ENCODE assay signal across 15 mouse cellular contexts in the genomic region with DNA sequence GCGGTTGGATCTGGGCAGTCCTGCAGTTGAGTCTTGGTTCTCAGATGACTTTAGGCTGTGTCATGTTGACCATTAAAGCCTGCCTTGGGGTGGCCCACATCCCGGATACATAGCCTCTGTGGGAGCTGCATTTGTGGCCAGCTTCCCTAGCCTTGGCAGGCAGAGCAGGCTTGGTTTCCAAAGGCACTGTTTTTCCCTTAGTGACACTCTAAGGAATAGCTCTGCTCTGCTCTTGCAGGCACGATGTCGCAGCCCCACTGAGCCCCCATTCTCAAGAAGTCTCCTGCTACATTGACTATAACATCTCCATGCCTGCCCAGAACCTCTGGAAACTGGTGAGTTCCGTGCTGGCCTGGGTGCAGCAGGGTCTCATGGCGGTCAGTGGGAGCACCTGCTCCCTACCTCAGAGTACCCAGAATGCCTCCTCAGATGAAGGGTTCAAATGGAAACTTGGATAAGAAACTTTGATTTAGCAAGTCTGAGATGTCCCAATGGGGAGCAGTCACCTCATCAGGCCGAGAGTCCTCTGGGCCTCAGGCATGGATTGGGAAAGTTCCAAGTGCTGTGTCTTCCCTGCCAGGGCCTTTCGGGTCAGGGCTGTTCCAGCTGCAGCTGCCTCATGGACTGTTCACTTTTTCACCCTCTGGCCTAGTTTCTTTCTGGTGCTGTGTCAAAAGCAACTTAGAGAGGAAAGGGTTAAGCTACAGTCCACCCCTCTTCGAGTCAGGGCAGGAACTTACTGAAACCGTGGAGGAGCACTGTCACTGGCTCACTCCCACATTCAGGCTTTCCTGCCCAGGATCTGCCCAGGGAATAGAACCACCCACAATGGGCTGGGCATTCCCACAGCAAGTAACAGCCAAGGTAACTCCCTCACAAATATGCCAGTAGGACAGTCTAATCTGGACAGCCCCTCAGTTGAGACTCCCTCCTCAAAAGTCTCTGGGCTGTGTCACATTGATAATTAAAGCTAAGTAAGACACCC. TPM values are rescaled to one million over a fixed set of nuclear protein-coding genes. Genes with fewer than 3 reads are reported as not detected.
DNase-seq lines count a peak whose midpoint lies in the region; ATAC-seq and TF ChIP-seq lines count a peak whose summit lies in the region.
"Had no signal": no experiment of that assay in that cellular context is flagged by ENCODE, and none has a peak within 500 bp of the region (broad histone marks: within the 10 kb centered on the region; RNA-seq: fewer than 3 reads in every experiment).

No protein-coding gene starts in this region.

- no peak overlapping the region for H3K9ac ChIP-seq in kidney, embryonic 15.5 days
- H3K9ac ChIP-seq: embryonic facial prominence, embryonic 12.5 days; hindbrain, embryonic 15.5 days had no signal

- H3ac ChIP-seq in myocyte (ENCODE audit: control insufficient read depth, insufficient read length): no peak overlapping the region

- H3K36me3 ChIP-seq in kidney, embryonic 15.5 days: peaks cover 98% of the 10 kb centered on the region
- peaks cover 14% of the 10 kb centered on the region for H3K36me3 ChIP-seq in myocyte (ENCODE audit: control insufficient read depth, insufficient read depth)

- no peak for ATAC-seq in kidney, embryonic 15.5 days (replicated peaks; ENCODE audit: low FRiP score)
- ATAC-seq: activated CD4-positive, CD25-positive, alpha-beta regulatory T cell, adult 4 months had no signal

- 73% methylated on average over 10 of the region's 10 CpGs for WGBS in kidney, embryonic 15.5 days

- DNase-seq in kidney, adult 8-10 months: peak; percentile 47 to 56
- peak; percentile 69 to 74 for DNase-seq in adrenal gland, postnatal 36 days
- DNase-seq in gastrocnemius, postnatal 36 days: peak; percentile 43 to 56
- DNase-seq in thymus, postnatal 0 days (ENCODE audit: low spot score): no peak
- no peak for DNase-seq in left cerebral cortex, postnatal 4 days
- DNase-seq: cerebellum, postnatal 36 days; layer of hippocampus, postnatal 36 days; right cerebral cortex, postnatal 14 days; thymus, adult 2 months had no signal

- H3K4me1 ChIP-seq in kidney, embryonic 15.5 days: no peaks in the 10 kb centered on the region
- H3K4me1 ChIP-seq: embryonic facial prominence, embryonic 12.5 days; hindbrain, embryonic 15.5 days had no signal

- no peaks in the 10 kb centered on the region for H3K9me3 ChIP-seq in kidney, embryonic 15.5 days (replicated peaks)
- H3K9me3 ChIP-seq: embryonic facial prominence, embryonic 12.5 days; hindbrain, embryonic 15.5 days had no signal

- H3K27me3 ChIP-seq in kidney, embryonic 15.5 days: no peaks in the 10 kb centered on the region
- H3K27me3 ChIP-seq in myocyte (ENCODE audit: control insufficient read depth, insufficient read depth, insufficient read length): no peaks in the 10 kb centered on the region
- H3K27me3 ChIP-seq: embryonic facial prominence, embryonic 12.5 days; hindbrain, embryonic 15.5 days had no signal

- H3K4me3 ChIP-seq in kidney, embryonic 15.5 days (replicated peaks): no peak overlapping the region
- no peak overlapping the region for H3K4me3 ChIP-seq in myocyte
- H3K4me3 ChIP-seq: embryonic facial prominence, embryonic 12.5 days; hindbrain, embryonic 15.5 days had no signal

- H3K27ac ChIP-seq in kidney, embryonic 15.5 days: no peak overlapping the region
- H3K27ac ChIP-seq: embryonic facial prominence, embryonic 12.5 days; hindbrain, embryonic 15.5 days; kidney, postnatal 0 days had no signal

- no peak overlapping the region for H3K4me2 ChIP-seq in kidney, embryonic 15.5 days
- no peak overlapping the region for H3K4me2 ChIP-seq in myocyte (ENCODE audit: low read depth)
- H3K4me2 ChIP-seq: embryonic facial prominence, embryonic 12.5 days; hindbrain, embryonic 15.5 days had no signal

- H3K79me2 ChIP-seq in myocyte (ENCODE audit: control insufficient read depth, insufficient read depth): no peaks in the 10 kb centered on the region

- TF ChIP-seq POLR2A in myocyte (IDR thresholded peaks at IDR 0.05; ENCODE audit: insufficient read length, low read depth): no peak

- intact Hi-C loops in gastrocnemius, postnatal 36 days (cut with DNase I): no loop called here
- intact Hi-C loops in left cerebral cortex, postnatal 4 days (cut with DNase I): no loop called here

TF ChIP-seq in myocyte, 11 proteins besides CTCF, POLR2A, EP300 and RAD21:
- TF ChIP-seq USF1 (IDR thresholded peaks at IDR 0.05; ENCODE audit: low read depth) (no peak), CEBPB (IDR thresholded peaks at IDR 0.05; ENCODE audit: insufficient read depth, poor library complexity, severe bottlenecking) (no peak), POLR2AphosphoS2 (IDR thresholded peaks at IDR 0.05; ENCODE audit: insufficient read length, low read depth) (peak; percentile 2), E2F4 (IDR thresholded peaks at IDR 0.05; ENCODE audit: insufficient read depth) (no peak), MYOG (IDR thresholded peaks at IDR 0.05; ENCODE audit: control insufficient read depth in 1 of 3, insufficient read depth in 1 of 3, insufficient read length in 2 of 3, low read depth in 2 of 3) (no peak), MAX (IDR thresholded peaks at IDR 0.05; ENCODE audit: low read depth) (no peak), TCF3 (IDR thresholded peaks at IDR 0.05; ENCODE audit: insufficient read length, low read depth) (no peak)

RNA-seq across cellular contexts. Expression of gene Uck1, which starts 11.3 kb away (rescaled TPM):
- polyA plus RNA-seq in kidney, embryonic 15.5 days (2015; fragmentation: Nextera tagmentation; extraction: Ambion mirVana): 72.2 and 74.5 TPM in 2 replicates
- total RNA-seq in adrenal gland, postnatal 36 days (2021): 100 to 1,000 TPM; 118 to 120 TPM
- total RNA-seq in gastrocnemius, postnatal 36 days (2021): 10 to 100 TPM in 1 of 2 experiments, 1 to 10 TPM in 1; 8.1 to 11.6 TPM
- polyA plus RNA-seq in myocyte (2012; fragmentation: generic; extraction: Trizol): 32.1 TPM
- polyA plus RNA-seq in thymus, postnatal 0 days (2015; fragmentation: Nextera tagmentation; extraction: Ambion mirVana): 66.9 and 72.4 TPM in 2 replicates
- total RNA-seq in left cerebral cortex, postnatal 4 days (2021): 10 to 100 TPM; 61.8 to 62.5 TPM

RNA-seq across cellular contexts. Expression of gene Pomt1, which starts 12.3 kb away (rescaled TPM):
- polyA plus RNA-seq in kidney, embryonic 15.5 days (2015; fragmentation: Nextera tagmentation; extraction: Ambion mirVana): 28.7 and 31.6 TPM in 2 replicates
- 10 to 100 TPM; 32.2 to 37.5 TPM for total RNA-seq in adrenal gland, postnatal 36 days (2021)
- 10 to 100 TPM; 12.0 to 12.2 TPM for total RNA-seq in gastrocnemius, postnatal 36 days (2021)
- 14.7 TPM for polyA plus RNA-seq in myocyte (2012; fragmentation: generic; extraction: Trizol)
- 13.2 and 15.6 TPM in 2 replicates for polyA plus RNA-seq in thymus, postnatal 0 days (2015; fragmentation: Nextera tagmentation; extraction: Ambion mirVana)
- 10 to 100 TPM; 36.5 to 37.1 TPM for total RNA-seq in left cerebral cortex, postnatal 4 days (2021)

RNA-seq across cellular contexts. Expression of gene Golga2, which starts 38.5 kb away (rescaled TPM):
- 23.0 and 27.3 TPM in 2 replicates for polyA plus RNA-seq in kidney, embryonic 15.5 days (2015; fragmentation: Nextera tagmentation; extraction: Ambion mirVana)
- total RNA-seq in adrenal gland, postnatal 36 days (2021): 10 to 100 TPM; 73.0 to 74.2 TPM
- total RNA-seq in gastrocnemius, postnatal 36 days (2021): 10 to 100 TPM; 54.1 to 54.7 TPM
- polyA plus RNA-seq in myocyte (2012; fragmentation: generic; extraction: Trizol): 60.7 TPM
- polyA plus RNA-seq in thymus, postnatal 0 days (2015; fragmentation: Nextera tagmentation; extraction: Ambion mirVana): 11.6 and 15.4 TPM in 2 replicates
- total RNA-seq in left cerebral cortex, postnatal 4 days (2021): 10 to 100 TPM; 75.6 to 81.7 TPM

RNA-seq across cellular contexts. Expression of gene Swi5, which starts 39.2 kb away (rescaled TPM):
- 419 and 447 TPM in 2 replicates for polyA plus RNA-seq in kidney, embryonic 15.5 days (2015; fragmentation: Nextera tagmentation; extraction: Ambion mirVana)
- total RNA-seq in adrenal gland, postnatal 36 days (2021): 100 to 1,000 TPM; 289 to 304 TPM
- total RNA-seq in gastrocnemius, postnatal 36 days (2021): 100 to 1,000 TPM in 1 of 2 experiments, 10 to 100 TPM in 1; 97.6 to 126 TPM
- 253 TPM for polyA plus RNA-seq in myocyte (2012; fragmentation: generic; extraction: Trizol)
- 429 and 466 TPM in 2 replicates for polyA plus RNA-seq in thymus, postnatal 0 days (2015; fragmentation: Nextera tagmentation; extraction: Ambion mirVana)
- total RNA-seq in left cerebral cortex, postnatal 4 days (2021): 100 to 1,000 TPM; 228 to 230 TPM

Comparison
In these comparisons a context has a peak if more than half of its experiments do, and no peak if none do; other contexts are left out.
1. DNase-seq: peak in kidney, adult 8-10 months (2 of 2), adrenal gland, postnatal 36 days (2 of 2) and gastrocnemius, postnatal 36 days (2 of 2); none in thymus, postnatal 0 days (single experiment) and left cerebral cortex, postnatal 4 days (single experiment).
2. RNA of gene Uck1, which starts 11.3 kb away (total RNA-seq): 118 to 120 TPM in adrenal gland, postnatal 36 days and 61.8 to 62.5 TPM in left cerebral cortex, postnatal 4 days; 8.1 to 11.6 TPM in gastrocnemius, postnatal 36 days; every median in the first group is over 4 times any median in the second.